ENCODE assay signal across 8 mouse cellular contexts in the genomic region with DNA sequence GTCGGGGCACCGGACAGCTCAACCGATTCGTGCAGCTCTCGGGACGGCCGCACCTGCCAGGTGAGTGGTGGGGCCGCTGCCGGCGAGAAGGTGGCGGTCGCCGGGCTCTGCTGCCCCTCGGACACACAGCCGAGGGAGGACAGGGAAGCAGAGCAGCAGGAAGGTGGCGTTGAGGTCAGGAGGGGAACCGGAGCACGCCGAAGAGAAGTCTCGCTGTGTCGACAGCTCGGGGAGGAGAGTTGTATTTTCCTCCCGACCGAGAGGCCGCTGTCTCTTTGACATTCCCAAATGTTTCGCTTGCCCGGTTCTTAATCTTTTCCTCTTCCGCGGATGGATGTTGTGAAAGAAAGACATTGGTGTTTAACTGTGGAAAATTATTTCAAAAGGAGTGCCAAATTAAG. TPM values are rescaled to one million over a fixed set of nuclear protein-coding genes. Genes with fewer than 3 reads are reported as not detected.
DNase-seq lines count a peak whose midpoint lies in the region; ATAC-seq and TF ChIP-seq lines count a peak whose summit lies in the region.

No protein-coding gene starts in this region.

- DNase-seq in heart, embryonic 10.5 days (ENCODE audit: low spot score): no peak
- no peak for DNase-seq in heart, postnatal 25 days (ENCODE audit: low spot score)
- DNase-seq in cerebellum, postnatal 25 days: no peak
- DNase-seq in left cerebral cortex, postnatal 4 days: no peak

- H3K36me3 ChIP-seq in heart, embryonic 10.5 days: peaks cover 2% of the 10 kb centered on the region; the same call in 1 of the 2 replicates
- no peaks in the 10 kb centered on the region for H3K36me3 ChIP-seq in E14TG2a.4 (ENCODE audit: insufficient read depth, low read length)
- H3K36me3 ChIP-seq in embryonic facial prominence, embryonic 13.5 days: 0 out of 2 replicates have a peak, but pooled peaks cover 4% of the 10 kb centered on the region
- H3K36me3 ChIP-seq in intestine, embryonic 15.5 days: no peaks in the 10 kb centered on the region
- H3K36me3 ChIP-seq in midbrain, embryonic 12.5 days: no peaks in the 10 kb centered on the region

- H3K27me3 ChIP-seq in heart, embryonic 10.5 days (ENCODE audit: insufficient read depth, poor library complexity, severe bottlenecking): no peaks in the 10 kb centered on the region
- H3K27me3 ChIP-seq in E14TG2a.4 (ENCODE audit: insufficient read depth, low read length): no peaks in the 10 kb centered on the region
- no peaks in the 10 kb centered on the region for H3K27me3 ChIP-seq in embryonic facial prominence, embryonic 13.5 days
- no peaks in the 10 kb centered on the region for H3K27me3 ChIP-seq in intestine, embryonic 15.5 days (replicated peaks)
- no peaks in the 10 kb centered on the region for H3K27me3 ChIP-seq in midbrain, embryonic 12.5 days

- H3K27ac ChIP-seq in heart, embryonic 10.5 days: peak overlapping the region; percentile 98
- peak overlapping the region; percentile 98 for H3K27ac ChIP-seq in embryonic facial prominence, embryonic 13.5 days
- peak overlapping the region; percentile 89 for H3K27ac ChIP-seq in intestine, embryonic 15.5 days
- peak overlapping the region; percentile 93 for H3K27ac ChIP-seq in midbrain, embryonic 12.5 days (replicated peaks)

- intact Hi-C loops in heart, postnatal 25 days (cut with DNase I): loop anchor here (5.0 kb wide), 2 partner anchors 580 to 630 kb away; no protein-coding TSS in a partner anchor
- intact Hi-C loops in left cerebral cortex, postnatal 4 days (cut with DNase I): loop anchor here (5.0 kb wide), 3 partner anchors 60 to 635 kb away; no protein-coding TSS in a partner anchor

- no peak for TF ChIP-seq CTCF in E14TG2a.4 (conservative IDR thresholded peaks at IDR 0.05; ENCODE audit: low read length)

- WGBS in heart, embryonic 10.5 days: under 1% methylated on average over 29 of the region's 29 CpGs
- under 1% methylated on average over 29 of the region's 29 CpGs for WGBS in embryonic facial prominence, embryonic 13.5 days
- WGBS in intestine, embryonic 15.5 days: 0% methylated on average over 29 of the region's 29 CpGs
- WGBS in midbrain, embryonic 12.5 days: under 1% methylated on average over 29 of the region's 29 CpGs

- ATAC-seq in embryonic facial prominence, embryonic 13.5 days (ENCODE audit: insufficient number of reproducible peaks, insufficient read depth, low FRiP score, low TSS enrichment, low read depth): no peak
- ATAC-seq in intestine, embryonic 15.5 days: peak; percentile 41
- no peak for ATAC-seq in midbrain, embryonic 12.5 days (ENCODE audit: low FRiP score, low read depth)

- peak overlapping the region; percentile 96 for H3K9ac ChIP-seq in embryonic facial prominence, embryonic 13.5 days
- H3K9ac ChIP-seq in intestine, embryonic 15.5 days: peak overlapping the region; percentile 90
- H3K9ac ChIP-seq in midbrain, embryonic 12.5 days (replicated peaks): peak overlapping the region; percentile 93

- H3K4me2 ChIP-seq in embryonic facial prominence, embryonic 13.5 days: peak overlapping the region; percentile 63
- peak overlapping the region; percentile 54 for H3K4me2 ChIP-seq in intestine, embryonic 15.5 days (replicated peaks)
- H3K4me2 ChIP-seq in midbrain, embryonic 12.5 days (replicated peaks): peak overlapping the region; percentile 63

- no peaks in the 10 kb centered on the region for H3K9me3 ChIP-seq in heart, embryonic 10.5 days
- H3K9me3 ChIP-seq in E14TG2a.4 (ENCODE audit: low read length): no peaks in the 10 kb centered on the region
- H3K9me3 ChIP-seq in embryonic facial prominence, embryonic 13.5 days: no peaks in the 10 kb centered on the region
- no peaks in the 10 kb centered on the region for H3K9me3 ChIP-seq in intestine, embryonic 15.5 days
- no peaks in the 10 kb centered on the region for H3K9me3 ChIP-seq in midbrain, embryonic 12.5 days

- H3K4me3 ChIP-seq in heart, embryonic 10.5 days: peak overlapping the region; percentile 100
- peak overlapping the region; percentile 96 for H3K4me3 ChIP-seq in E14TG2a.4 (replicated peaks; ENCODE audit: low read length)
- H3K4me3 ChIP-seq in embryonic facial prominence, embryonic 13.5 days: peak overlapping the region; percentile 97
- H3K4me3 ChIP-seq in intestine, embryonic 15.5 days (replicated peaks): peak overlapping the region; percentile 100
- peak overlapping the region; percentile 97 for H3K4me3 ChIP-seq in midbrain, embryonic 12.5 days

- H3K4me1 ChIP-seq in heart, embryonic 10.5 days: peaks cover 4% of the 10 kb centered on the region; the same call in 1 of the 2 replicates
- peaks cover 25% of the 10 kb centered on the region for H3K4me1 ChIP-seq in E14TG2a.4 (replicated peaks; ENCODE audit: low read depth, low read length)
- peaks cover 9% of the 10 kb centered on the region; the same call in 1 of the 2 replicates for H3K4me1 ChIP-seq in embryonic facial prominence, embryonic 13.5 days
- 0 out of 2 replicates have a peak, but pooled peaks cover 6% of the 10 kb centered on the region for H3K4me1 ChIP-seq in intestine, embryonic 15.5 days (replicated peaks)
- H3K4me1 ChIP-seq in midbrain, embryonic 12.5 days: peaks cover 2% of the 10 kb centered on the region

RNA-seq across cellular contexts. Expression of a gene that starts 0.4 kb away (rescaled TPM):
- polyA plus RNA-seq in heart, embryonic 10.5 days (2016; fragmentation: Nextera tagmentation; extraction: Ambion mirVana): 30.9 and 33.8 TPM in 2 replicates
- 10 to 100 TPM; 57.3 to 60.3 TPM for total RNA-seq in heart, postnatal 25 days (2021)
- polyA plus RNA-seq in embryonic facial prominence, embryonic 13.5 days (2015; fragmentation: Nextera tagmentation; extraction: Ambion mirVana): 22.3 and 26.3 TPM in 2 replicates
- polyA plus RNA-seq in intestine, embryonic 15.5 days (2015; fragmentation: Nextera tagmentation; extraction: Ambion mirVana): 14.5 and 15.2 TPM in 2 replicates
- 40.2 and 48.6 TPM in 2 replicates for polyA plus RNA-seq in midbrain, embryonic 12.5 days (2016; fragmentation: Nextera tagmentation; extraction: Ambion mirVana)
- 100 to 1,000 TPM; 154 to 156 TPM for total RNA-seq in left cerebral cortex, postnatal 4 days (2021)

RNA-seq across cellular contexts. Expression of a gene that starts 11.3 kb away (rescaled TPM):
- 55.6 and 71.2 TPM in 2 replicates for polyA plus RNA-seq in heart, embryonic 10.5 days (2016; fragmentation: Nextera tagmentation; extraction: Ambion mirVana)
- 10 to 100 TPM; 15.1 to 16.1 TPM for total RNA-seq in heart, postnatal 25 days (2021)
- 64.5 and 74.0 TPM in 2 replicates for polyA plus RNA-seq in embryonic facial prominence, embryonic 13.5 days (2015; fragmentation: Nextera tagmentation; extraction: Ambion mirVana)
- 42.9 and 44.5 TPM in 2 replicates for polyA plus RNA-seq in intestine, embryonic 15.5 days (2015; fragmentation: Nextera tagmentation; extraction: Ambion mirVana)
- 62.1 and 69.4 TPM in 2 replicates for polyA plus RNA-seq in midbrain, embryonic 12.5 days (2016; fragmentation: Nextera tagmentation; extraction: Ambion mirVana)
- total RNA-seq in left cerebral cortex, postnatal 4 days (2021): 10 to 100 TPM; 38.1 to 39.7 TPM
